Mouse (Mus musculus) layer of hippocampus, adult 9-11 months (tissue): ENCODE results near the gene Itpripl2.

Source experiments
- DNase-seq: peaks from one replicate; pipeline ENCODE4 v3.0.0; 2022

Gene Itpripl2

GRCm38 (mm10) chr7:118437101-118437802 lies 54.5 kb downstream of the Itpripl2 start:
- no peak for DNase-seq
